ENCODE assay signal across 28 mouse cellular contexts in the genomic region with DNA sequence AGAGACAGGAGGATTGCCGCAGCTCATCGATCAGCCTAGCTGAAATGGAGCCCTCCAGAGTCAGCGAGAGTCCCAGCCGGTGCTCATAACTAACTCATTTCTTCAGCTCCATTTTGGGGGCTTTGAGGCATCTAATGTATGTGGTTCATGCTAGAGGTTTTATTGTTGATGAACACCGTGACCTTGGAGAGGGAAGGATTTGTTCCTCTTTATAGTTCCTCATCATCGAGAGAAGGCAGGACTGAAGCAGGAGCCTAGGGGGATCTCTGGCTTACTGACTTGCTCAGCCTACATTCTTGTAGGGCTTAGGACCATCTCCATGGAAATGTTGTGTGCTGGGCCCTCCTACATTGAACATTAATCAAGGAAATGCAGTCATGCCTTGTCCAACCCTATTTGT. TPM values are rescaled to one million over a fixed set of nuclear protein-coding genes. Genes with fewer than 3 reads are reported as not detected.
DNase-seq lines count a peak whose midpoint lies in the region; ATAC-seq lines count a peak whose summit lies in the region.
"Had no signal": no experiment of that assay in that cellular context is flagged by ENCODE, and none has a peak within 500 bp of the region (broad histone marks: within the 10 kb centered on the region; RNA-seq: fewer than 3 reads in every experiment).

No protein-coding gene starts in this region.

- H3K4me3 ChIP-seq in heart, embryonic 12.5 days, result no peak overlapping the region
- H3K4me3 ChIP-seq: embryonic facial prominence, embryonic 10.5 days; embryonic facial prominence, embryonic 12.5 days; forebrain, embryonic 13.5 days; forebrain, embryonic 15.5 days had no signal

- 87% methylated on average over 6 of the region's 6 CpGs for WGBS in heart, embryonic 12.5 days

- no peak overlapping the region for H3K27ac ChIP-seq in heart, embryonic 12.5 days (ENCODE audit: poor library complexity, severe bottlenecking)
- H3K27ac ChIP-seq: embryonic facial prominence, embryonic 10.5 days; embryonic facial prominence, embryonic 12.5 days; forebrain, embryonic 13.5 days; forebrain, embryonic 15.5 days had no signal

- H3K9me3 ChIP-seq in heart, embryonic 12.5 days (replicated peaks), result peaks cover 8% of the 10 kb centered on the region; the same call in 1 of the 2 replicates
- H3K9me3 ChIP-seq: embryonic facial prominence, embryonic 10.5 days; embryonic facial prominence, embryonic 12.5 days; forebrain, embryonic 13.5 days; forebrain, embryonic 15.5 days had no signal

- H3K9ac ChIP-seq in heart, embryonic 12.5 days, result no peak overlapping the region
- H3K9ac ChIP-seq: embryonic facial prominence, embryonic 12.5 days; forebrain, embryonic 13.5 days; forebrain, embryonic 15.5 days; forebrain, postnatal 0 days had no signal

- DNase-seq in heart, adult 11 months, result peak; percentile 29
- DNase-seq in cerebellum, adult 9-10 months, result no peak
- DNase-seq in layer of hippocampus, postnatal 10 days (ENCODE audit: low spot score in 2 of 2), result no peak
- DNase-seq: adrenal gland, adult 8-10 months; adrenal gland, postnatal 14 days; adrenal gland, postnatal 36 days; B cell, adult 2 months; cerebellum, adult 11-12 months; cerebellum, adult 2 months; cerebellum, adult 9-11 months; cerebellum, postnatal 14 days; cerebellum, postnatal 36 days; forebrain, postnatal 0 days had no signal

- H3K4me2 ChIP-seq in heart, embryonic 12.5 days, result no peak overlapping the region
- H3K4me2 ChIP-seq: embryonic facial prominence, embryonic 12.5 days; forebrain, embryonic 13.5 days; forebrain, embryonic 15.5 days had no signal

- H3K4me1 ChIP-seq in heart, embryonic 12.5 days (replicated peaks), result no peaks in the 10 kb centered on the region

- ATAC-seq in heart, embryonic 12.5 days (ENCODE audit: insufficient number of reproducible peaks, low FRiP score), result no peak
- ATAC-seq in megakaryocyte, adult 5-6 weeks (ENCODE audit: poor library complexity, severe bottlenecking), result peak; percentile 54
- ATAC-seq: activated CD4-positive, CD25-positive, alpha-beta regulatory T cell, adult 4 months; CD4-positive, CD25-positive, alpha-beta regulatory T cell, adult 4 months; forebrain, embryonic 13.5 days; forebrain, embryonic 15.5 days; forebrain, postnatal 0 days; Patski had no signal

- H3K36me3 ChIP-seq in heart, embryonic 12.5 days, result no peaks in the 10 kb centered on the region
- H3K36me3 ChIP-seq: embryonic facial prominence, embryonic 10.5 days; embryonic facial prominence, embryonic 12.5 days; forebrain, embryonic 15.5 days; G1E had no signal

- peaks cover 33% of the 10 kb centered on the region for H3K27me3 ChIP-seq in heart, embryonic 12.5 days (replicated peaks)
- H3K27me3 ChIP-seq: CH12.LX had no signal

RNA-seq across cellular contexts. Expression of a gene that starts 3.4 kb away (rescaled TPM):
- polyA plus RNA-seq in heart, embryonic 12.5 days (2016; fragmentation: Nextera tagmentation; extraction: Ambion mirVana), result not detected in 2 replicates
- not detected in 2 replicates for total RNA-seq in megakaryocyte, adult 5-6 weeks (2015)
- total RNA-seq in megakaryocyte, adult 5-6 weeks (2017), result not detected in 2 replicates
- under 1 TPM in 1 of 2 experiments, not detected in 1; 0.42 TPM for total RNA-seq in layer of hippocampus, postnatal 10 days (2021)
- total RNA-seq: adrenal gland, adult 18-20 months; adrenal gland, adult 8-10 months; adrenal gland, postnatal 14 days; adrenal gland, postnatal 36 days; forebrain, postnatal 0 days; G1E had no signal
- polyA plus RNA-seq: embryonic facial prominence, embryonic 10.5 days; embryonic facial prominence, embryonic 14.5 days; forebrain, embryonic 11.5 days; forebrain, embryonic 13.5 days; G1E; Patski had no signal

RNA-seq across cellular contexts. Expression of a gene that starts 41.0 kb away (rescaled TPM):
- 0.11 and 0.46 TPM in 2 replicates for polyA plus RNA-seq in heart, embryonic 12.5 days (2016; fragmentation: Nextera tagmentation; extraction: Ambion mirVana)
- 5.5 and 6.3 TPM in 2 replicates for total RNA-seq in megakaryocyte, adult 5-6 weeks (2015)
- 15.6 and 15.7 TPM in 2 replicates for total RNA-seq in megakaryocyte, adult 5-6 weeks (2017)
- not detected for total RNA-seq in layer of hippocampus, postnatal 10 days (2021)
- total RNA-seq: forebrain, postnatal 0 days had no signal
- polyA plus RNA-seq: cerebellum, adult 2 months; cortical plate, adult 2 months; embryonic facial prominence, embryonic 10.5 days; forebrain, embryonic 13.5 days; forebrain, embryonic 15.5 days; forebrain, postnatal 0 days; Patski had no signal

RNA-seq across cellular contexts. Expression of a gene that starts 47.9 kb away (rescaled TPM):
- 5.3 and 7.1 TPM in 2 replicates for polyA plus RNA-seq in heart, embryonic 12.5 days (2016; fragmentation: Nextera tagmentation; extraction: Ambion mirVana)
- total RNA-seq in megakaryocyte, adult 5-6 weeks (2015), result 3.9 and 6.3 TPM in 2 replicates
- total RNA-seq in megakaryocyte, adult 5-6 weeks (2017), result 1.5 and 2.2 TPM in 2 replicates
- 1 to 10 TPM in 1 of 2 experiments, under 1 TPM in 1; 0.75 to 1.0 TPM for total RNA-seq in layer of hippocampus, postnatal 10 days (2021)

Comparison
In these comparisons a context has a peak if more than half of its experiments do, and no peak if none do; other contexts are left out.
1. RNA of a gene that starts 41.0 kb away (total RNA-seq): 5.5 to 15.7 TPM in megakaryocyte, adult 5-6 weeks; not detected in layer of hippocampus, postnatal 10 days; every median in the first group is over 4 times any median in the second.